Mouse (Mus musculus) adrenal gland, adult 18-20 months (tissue): ENCODE measurements around the gene Rela. TPM values are rescaled to one million over a fixed set of nuclear protein-coding genes. Genes with fewer than 3 reads are reported as not detected.

Experiments used
- DNase-seq, 2 experiments: peaks; one replicate each; pipeline ENCODE4 v3.0.0; 2021 to 2022; ENCODE audit warnings: low spot score in 2 of 2
- long read RNA-seq, 2 experiments: library from polyadenylated mRNA; stranded (forward); transcript quantifications; one replicate each; pipeline ENCODE4 v2.0.0; 2021
- total RNA-seq, 2 experiments: library from RNA; stranded (reverse); gene quantifications; 1 replicate in 1 of 2; 2 replicates in 1 of 2; pipeline ENCODE4 v1.2.3; 2021

Rela gene
- total RNA-seq: 10 to 100 TPM; 79.6 to 90.2 TPM
- long read RNA-seq, experiment 1, transcript Rela-201 (11 exons, 2,716 nt): major isoform, 48 of 60 reads
- long read RNA-seq, experiment 1, partial matches to known transcripts: 6 of 60 reads
- long read RNA-seq, experiment 1, other reads (novel, unspliced or antisense): 5 of 60 reads
- long read RNA-seq, experiment 2, transcript Rela-201 (11 exons, 2,716 nt): major isoform, 20 of 49 reads
- long read RNA-seq, experiment 2, partial matches to known transcripts: 26 of 49 reads
- long read RNA-seq, experiment 2, other reads (novel, unspliced or antisense): 0 of 49 reads

DNA sequence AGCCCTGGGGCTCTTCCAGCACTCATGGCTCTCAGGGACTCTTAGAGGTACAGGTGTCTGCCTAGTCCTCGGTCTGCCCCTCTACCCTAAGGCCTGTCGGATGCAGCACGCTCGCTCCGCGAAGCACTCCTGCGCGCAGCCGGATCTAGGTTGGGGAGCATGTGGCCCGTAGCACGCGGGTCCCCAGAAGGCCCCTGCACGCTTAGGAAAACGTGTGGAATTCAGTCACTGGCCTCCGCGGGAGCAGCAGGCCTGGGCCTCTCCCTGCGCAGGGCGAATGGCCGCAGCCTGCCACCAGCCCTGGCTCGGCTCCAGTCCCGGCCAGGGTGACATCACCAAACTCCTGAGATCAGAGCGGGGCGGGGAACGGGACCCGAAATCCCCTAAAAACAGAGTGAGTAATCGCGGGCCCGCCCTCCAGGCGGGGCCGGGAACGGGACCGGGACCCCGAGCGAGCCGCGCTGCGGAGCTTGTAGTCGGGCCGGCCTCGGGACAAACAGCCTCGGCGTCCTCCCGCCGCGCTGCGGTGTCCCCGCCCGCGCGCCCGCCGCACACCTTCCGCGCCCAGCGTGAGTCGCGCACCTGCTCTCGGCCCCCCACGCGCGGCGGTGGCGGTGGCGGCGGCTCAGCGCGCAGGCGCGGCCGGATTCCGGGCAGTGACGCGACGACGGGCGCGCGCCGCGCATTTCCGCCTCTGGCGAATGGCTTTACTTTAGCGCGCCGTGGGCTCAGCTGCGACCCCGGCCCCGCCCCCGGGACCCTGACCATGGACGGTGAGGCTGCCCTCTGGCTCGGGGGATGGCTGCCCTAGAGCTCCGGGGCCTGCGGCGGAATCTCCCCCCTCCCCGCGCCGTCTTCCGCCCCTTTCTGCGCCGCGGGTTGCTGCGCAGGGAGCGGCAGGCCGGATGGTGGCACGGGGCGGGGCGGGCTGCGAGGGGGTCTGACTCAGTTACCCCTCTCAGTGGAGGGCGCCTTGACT is at the start of gene Rela:
Gene Rela (plus strand): TSS at position 415 of the 979 bp plus-strand sequence.
- DNase-seq: peak; percentile 93 to 95

- DNase-seq: no peak
These were observed 48.1 kb upstream of the Rela start for GRCm38 (mm10) chr19:5589159-5589558.

DNA sequence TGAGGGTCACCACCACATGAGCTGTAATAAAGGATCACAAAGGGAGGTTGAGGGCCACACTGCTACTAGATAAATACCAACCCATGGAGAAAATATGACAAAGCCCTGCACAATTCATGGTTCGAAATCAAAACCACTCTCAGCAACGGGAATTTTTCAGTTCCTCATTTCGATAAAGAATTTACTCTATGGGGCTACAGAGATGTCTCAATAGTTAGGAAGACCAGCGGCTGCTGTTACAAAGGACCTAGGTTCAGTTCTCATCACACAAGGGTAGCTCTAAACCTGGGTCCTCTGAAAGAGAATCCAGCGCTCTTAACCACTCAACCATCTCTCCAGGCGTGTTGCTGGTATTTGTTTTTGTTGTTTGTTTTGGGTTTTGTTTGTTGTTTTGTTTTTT is 45.4 kb upstream of the Rela start:
- no peak for DNase-seq

DNA sequence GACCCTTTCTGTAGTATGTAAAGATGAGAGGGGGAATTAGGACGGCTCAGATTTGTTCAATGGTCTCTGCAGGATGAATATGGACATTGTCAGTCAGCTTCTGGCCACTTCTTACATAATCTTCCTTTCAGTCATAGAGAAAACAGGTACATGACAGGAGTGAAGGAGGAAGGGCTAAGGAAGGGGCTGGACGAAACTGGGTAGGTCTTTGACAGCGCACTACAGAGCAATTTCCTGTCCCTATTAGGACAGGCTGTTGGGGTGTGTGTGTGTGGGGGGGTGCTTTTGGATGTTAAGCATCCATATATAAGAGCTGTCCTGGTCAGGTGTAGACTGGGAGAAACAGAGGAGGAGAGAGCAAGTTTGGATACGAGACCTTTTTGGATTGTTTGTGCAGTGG is 38.1 kb upstream of the Rela start:
- DNase-seq: no peak

DNA sequence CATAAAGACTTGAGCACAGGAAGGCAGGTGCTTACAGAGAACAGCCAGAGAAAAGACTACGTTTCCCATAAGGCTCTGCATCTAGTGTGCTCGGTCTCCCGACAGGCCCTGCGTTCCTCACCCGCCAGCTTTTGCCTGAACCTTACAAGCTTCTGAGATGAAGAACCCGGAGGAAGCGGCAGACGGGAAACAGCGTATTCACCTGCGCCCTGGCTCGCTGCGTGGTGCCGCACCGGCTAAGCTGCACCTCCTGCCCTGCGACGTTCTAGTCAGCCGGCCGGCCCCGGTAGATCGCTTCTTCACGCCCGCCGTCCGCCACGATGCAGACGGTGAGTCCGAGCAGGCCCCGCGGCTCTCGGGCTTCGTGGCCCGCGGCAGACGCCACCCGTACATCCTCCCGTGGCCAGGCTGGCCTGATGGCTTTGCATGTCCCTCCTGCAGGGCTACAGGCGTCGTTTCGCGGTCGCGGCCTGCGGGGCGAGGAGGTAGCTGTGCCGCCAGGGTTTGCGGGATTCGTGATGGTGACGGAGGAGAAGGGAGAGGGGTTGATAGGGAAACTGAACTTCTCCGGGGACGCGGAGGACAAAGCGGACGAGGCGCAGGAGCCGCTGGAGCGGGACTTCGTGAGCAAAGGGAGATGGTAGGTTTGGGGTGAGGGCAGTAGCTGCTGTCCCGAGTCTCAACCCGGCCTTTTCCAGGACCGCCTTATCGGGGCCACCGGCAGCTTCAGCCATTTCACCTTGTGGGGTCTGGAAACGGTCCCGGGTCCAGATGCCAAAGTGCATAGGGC is 35.3 kb upstream of the Rela start, which contains the start of gene Rnaseh2c:
Gene Rnaseh2c (plus strand): TSS at position 122 of the 790 bp plus-strand sequence.
- peak; percentile 59 to 66 for DNase-seq

GRCm38 (mm10) chr19:5603664-5604063 is 33.6 kb upstream of the Rela start:
- no peak for DNase-seq

GRCm38 (mm10) chr19:5605126-5605525 is 32.2 kb upstream of the Rela start:
- no peak for DNase-seq

DNA sequence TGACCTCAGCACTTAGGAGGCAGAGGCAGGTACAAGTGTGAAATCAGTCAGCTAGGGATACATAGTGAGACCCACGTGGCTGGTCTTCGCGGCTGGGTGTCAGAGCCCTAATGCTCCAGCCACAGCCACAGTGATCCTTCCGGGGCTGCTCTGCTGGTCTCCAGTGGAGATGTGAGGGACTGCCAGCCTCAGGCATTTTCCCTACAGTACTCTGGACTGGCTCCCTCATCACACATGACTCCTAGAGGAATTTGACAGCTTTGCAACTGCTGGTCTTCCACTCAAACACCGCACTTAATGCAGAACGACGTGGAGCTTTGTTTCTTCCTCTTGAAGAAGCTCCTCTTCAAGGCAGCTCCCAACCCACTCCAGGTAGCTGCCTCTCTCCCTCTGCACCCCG is 31.1 kb upstream of the Rela start:
- no peak for DNase-seq

DNA sequence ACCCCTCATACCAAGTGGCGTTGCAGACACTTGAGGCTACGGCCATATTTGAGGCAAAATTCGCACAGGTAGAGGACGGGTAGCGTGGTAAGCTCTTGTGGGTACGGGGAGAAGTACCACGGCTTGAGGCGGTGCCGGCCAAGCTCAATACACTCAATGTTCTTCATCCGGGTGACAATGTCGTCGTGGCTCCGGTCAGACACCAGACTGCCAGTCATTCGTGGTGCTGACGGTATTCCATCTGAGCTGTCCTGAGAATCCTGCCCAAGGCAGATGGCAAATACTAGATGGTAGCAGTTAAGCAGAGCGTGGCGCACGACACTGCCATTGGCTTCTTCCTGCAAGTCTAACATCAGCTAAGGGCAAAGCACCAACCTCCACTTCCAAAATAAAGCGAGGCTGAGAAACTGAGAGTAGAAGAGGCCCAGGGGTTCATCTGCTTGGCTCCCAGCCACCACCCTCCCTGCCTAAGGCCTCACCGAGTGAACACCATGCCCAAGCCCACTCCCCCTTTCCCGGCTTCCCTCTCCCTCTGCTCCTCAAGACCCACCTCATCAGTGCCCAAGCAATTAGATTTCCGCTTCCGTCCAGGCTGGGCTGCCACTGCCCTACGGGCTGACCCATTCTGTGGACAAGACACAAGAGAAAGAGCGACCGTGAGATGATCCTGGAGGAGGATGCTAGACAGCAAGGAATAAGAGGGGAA is 29.4 kb upstream of the Rela start:
- DNase-seq: no peak

DNA sequence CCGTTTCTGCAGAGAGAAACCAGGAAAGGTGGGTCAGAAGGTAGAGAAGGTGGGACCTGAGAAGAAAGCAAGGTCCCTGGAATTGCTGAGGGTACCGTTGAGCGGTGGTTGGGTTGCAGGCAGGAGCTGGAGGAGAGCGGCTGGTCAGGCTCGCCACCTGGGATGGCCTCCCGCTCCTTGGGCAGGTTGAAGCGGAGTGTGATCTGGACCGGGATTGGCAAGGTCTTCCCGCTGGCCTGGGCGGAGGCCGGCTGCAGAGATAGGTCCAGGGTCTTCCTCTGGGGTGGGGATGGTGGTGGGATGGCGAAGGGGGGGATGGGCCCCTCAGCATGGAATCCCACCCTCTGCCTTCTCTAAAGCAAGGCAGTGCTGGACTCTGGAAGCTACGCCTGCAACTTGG is 28.6 kb upstream of the Rela start:
- DNase-seq: no peak

- no peak for DNase-seq
These were observed 28.1 kb upstream of the Rela start for GRCm38 (mm10) chr19:5609171-5609546.

- peak; percentile 88 to 93 for DNase-seq
These were observed 27.5 kb upstream of the Rela start, which contains the start of gene Kat5 for GRCm38 (mm10) chr19:5609547-5610404. Gene Kat5, minus strand, starts transcription at chr19:5610237.

GRCm38 (mm10) chr19:5611973-5612372 is 25.3 kb upstream of the Rela start:
- DNase-seq: no peak

- no peak for DNase-seq
These were observed 24.4 kb upstream of the Rela start for GRCm38 (mm10) chr19:5612762-5613411.

DNA sequence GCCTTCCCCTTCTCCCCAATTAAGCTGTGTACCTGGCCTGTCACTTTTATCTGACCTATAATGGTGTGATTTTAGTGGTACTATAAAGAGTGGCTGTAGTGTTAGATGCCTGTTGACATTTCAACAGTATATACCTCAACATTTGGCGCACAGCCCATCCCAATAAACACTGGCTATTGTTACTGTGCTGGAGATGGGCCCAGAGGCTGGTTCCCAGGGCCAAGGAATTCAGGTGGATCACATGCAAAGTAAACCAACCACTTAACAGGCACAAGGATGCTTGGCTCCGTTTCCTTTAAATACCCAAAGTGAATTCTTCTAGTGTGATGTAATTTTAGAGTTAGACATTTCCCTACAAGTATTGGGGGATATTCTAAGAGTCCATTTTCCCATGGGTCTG is 22.3 kb upstream of the Rela start:
- no peak for DNase-seq

DNA sequence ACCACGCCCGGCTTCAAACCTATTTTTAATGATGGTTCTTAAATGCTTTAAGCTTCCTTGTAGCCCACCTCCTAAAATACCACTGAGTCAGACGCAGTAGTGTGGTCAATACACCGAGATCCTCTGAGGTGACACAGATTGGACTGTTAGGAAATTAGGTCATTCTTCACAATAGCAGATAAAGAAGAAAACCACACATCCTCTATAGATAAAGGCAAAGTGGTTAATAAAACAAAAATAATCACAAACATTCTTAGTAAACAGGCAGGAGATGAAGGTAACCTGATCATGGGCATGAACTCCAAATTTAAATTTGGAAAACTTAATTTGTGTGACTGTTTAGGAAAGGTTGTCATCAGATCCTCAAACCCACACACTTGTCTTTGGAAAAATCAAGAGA is 17.3 kb upstream of the Rela start:
- DNase-seq: no peak

GRCm38 (mm10) chr19:5621884-5622283 is 15.4 kb upstream of the Rela start:
- no peak for DNase-seq

- no peak for DNase-seq
These were observed 12.0 kb upstream of the Rela start for GRCm38 (mm10) chr19:5625311-5625710.

DNA sequence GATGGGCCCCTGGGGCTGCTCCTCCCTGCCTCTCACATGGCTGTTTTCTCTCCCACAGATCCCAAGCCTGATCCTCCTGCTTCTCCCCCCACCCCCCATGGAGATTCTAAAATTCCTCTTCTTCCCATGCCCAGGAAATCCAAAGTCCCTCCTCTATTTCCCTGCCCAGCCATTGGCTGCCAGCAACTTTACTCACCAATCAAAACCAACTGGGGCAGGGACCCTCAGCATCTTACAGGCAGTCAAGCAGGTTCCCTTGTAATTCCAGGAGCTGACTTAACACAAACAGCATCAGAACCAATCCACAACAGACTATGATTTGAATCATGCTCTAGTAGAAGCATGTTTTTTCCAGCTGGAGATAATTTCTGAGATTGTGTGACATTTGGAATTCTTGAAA is 7.4 kb upstream of the Rela start:
- no peak for DNase-seq
